Mouse (Mus musculus) forebrain, embryonic 12.5 days (tissue): ENCODE results near the gene Gm15091. TPM values are rescaled to one million over a fixed set of nuclear protein-coding genes. Genes with fewer than 3 reads are reported as not detected.
"Not testable (repeated sequence)": the region's sequence is repeated elsewhere in the genome, so short reads cannot be mapped to it uniquely, and the experiment has no call there.

Experiments
- ATAC-seq: fragments of 200-750 bp; cut with Nextera tagmentation; 2 replicates; pipeline ENCODE4 v1.8.0; 2017; ENCODE audit warnings: moderate TSS enrichment; ENCODE audit not compliant: low FRiP score
- H3K27ac ChIP-seq: fragments of 300-500 bp; sonication (generic); 2 replicates; pipeline ENCODE4 v1.5.1; 2016; ENCODE audit warnings: mild to moderate bottlenecking
- H3K27me3 ChIP-seq: fragments of 300-500 bp; sonication (generic); 2 replicates; pipeline ENCODE4 v1.6.1; 2016; ENCODE audit warnings: mild to moderate bottlenecking
- H3K36me3 ChIP-seq: fragments of 300-500 bp; sonication (generic); replicated peaks from 2 replicates; pipeline ENCODE4 v1.6.1; 2016; ENCODE audit warnings: mild to moderate bottlenecking
- H3K4me1 ChIP-seq: fragments of 300-500 bp; sonication (generic); 2 replicates; pipeline ENCODE4 v1.6.1; 2016
- H3K4me2 ChIP-seq: fragments of 300-500 bp; sonication (generic); 2 replicates; pipeline ENCODE4 v1.6.1; 2016; ENCODE audit warnings: mild to moderate bottlenecking, moderate library complexity
- H3K4me3 ChIP-seq: fragments of 300-500 bp; sonication (generic); replicated peaks from 2 replicates; pipeline ENCODE4 v1.5.1; 2016; ENCODE audit warnings: mild to moderate bottlenecking
- H3K9ac ChIP-seq: fragments of 300-500 bp; sonication (generic); 2 replicates; pipeline ENCODE4 v1.6.1; 2016; ENCODE audit warnings: mild to moderate bottlenecking
- H3K9me3 ChIP-seq: fragments of 300-500 bp; sonication (generic); 2 replicates; pipeline ENCODE4 v1.6.1; 2016
- WGBS: fragments of 180-500 bp; shearing (Covaris S2); methylation state at CpG from one replicate; pipeline ENCODE4 v1.1.7; 2016; 5-methylcytosine and 5-hydroxymethylcytosine counted together
- polyA plus RNA-seq: library from polyadenylated mRNA; unstranded; fragments of >200 nt; fragmentation: Nextera tagmentation; extraction: Ambion mirVana; gene quantifications from 2 replicates; pipeline ENCODE4 v1.2.1, GENCODE M21; 2016

The Gm15091 gene
- not detected in 2 replicates for polyA plus RNA-seq

DNA sequence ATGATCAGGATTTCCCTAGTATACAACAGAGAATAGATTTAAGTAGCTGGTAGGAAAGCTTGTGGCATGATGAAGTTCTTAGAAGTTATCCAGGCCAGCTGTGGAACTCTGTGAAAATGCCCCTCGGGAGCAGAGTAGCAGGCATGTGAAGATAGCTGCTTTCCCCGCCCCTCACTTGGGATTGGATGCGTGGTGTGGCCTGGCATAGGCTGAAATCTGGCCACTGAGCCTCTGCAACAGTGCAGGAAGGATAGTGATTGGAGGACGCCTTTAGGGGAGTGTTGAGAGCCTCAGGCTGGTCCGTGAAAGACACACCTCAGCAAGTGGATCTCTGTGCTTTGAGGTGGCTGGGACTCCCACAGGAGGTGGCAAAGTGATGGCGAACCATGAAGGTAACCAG, at the start of gene Gm15091:
Gene Gm15091, plus strand, starts transcription at position 301 of the 400 bp plus-strand sequence.
- not testable (repeated sequence) for H3K9ac ChIP-seq, H3K9me3 ChIP-seq, H3K36me3 ChIP-seq, H3K4me1 ChIP-seq, H3K27ac ChIP-seq, ATAC-seq, H3K27me3 ChIP-seq, H3K4me2 ChIP-seq, H3K4me3 ChIP-seq
- 83% methylated on average over 5 of the region's 6 CpGs for WGBS

Other genes with a start within 250 kb of the Gm15091 start
- gene Gm15097, start 157.2 kb upstream of the Gm15091 start, polyA plus RNA-seq = not detected in 2 replicates